Mouse (Mus musculus) CH12.LX (cell line): ENCODE measurements around the gene Mad2l2. TPM values are rescaled to one million over a fixed set of nuclear protein-coding genes. Genes with fewer than 3 reads are reported as not detected.

ENCODE experiments used
- DNase-seq: peaks from one replicate; pipeline ENCODE4 v3.0.0-alpha.2; 2013; ENCODE audit errors: extremely low read depth
- H3K27ac ChIP-seq: 2 replicates; pipeline ENCODE4 v1.5.1; 2012; ENCODE audit warnings: low read depth, mild to moderate bottlenecking, control low read depth, moderate library complexity; ENCODE audit not compliant: insufficient read depth
- H3K27me3 ChIP-seq: replicated peaks from 2 replicates; pipeline ENCODE3; 2012; ENCODE audit warnings: inconsistent platforms
- H3K36me3 ChIP-seq, 2 experiments: replicated peaks in 1 of 2; 2 replicates each; pipeline versions ENCODE3 to v1.6.1; 2012; ENCODE audit warnings: inconsistent platforms in 1 of 2, low read length in 1 of 2, mild to moderate bottlenecking in 1 of 2, mixed read lengths in 1 of 2, moderate library complexity in 1 of 2; ENCODE audit not compliant: control insufficient read depth in 1 of 2, insufficient read depth in 1 of 2
- H3K4me1 ChIP-seq, 2 experiments: 2 replicates each; pipeline ENCODE4 v1.6.1; 2012; ENCODE audit warnings: inconsistent platforms in 1 of 2, moderate library complexity in 1 of 2; ENCODE audit not compliant: insufficient read depth in 2 of 2, control insufficient read depth in 1 of 2
- H3K4me2 ChIP-seq: 2 replicates; pipeline ENCODE4 v1.6.1; 2012; ENCODE audit warnings: low read depth, mild to moderate bottlenecking, control low read depth; ENCODE audit not compliant: poor library complexity, insufficient read depth, severe bottlenecking
- H3K4me3 ChIP-seq, 3 experiments: fragments of 150-350 bp in 1 of 3; sonication (generic) in 1 of 3; replicated peaks in 1 of 3; 2 replicates each; pipeline versions ENCODE3 to v1.5.1; 2011 to 2012; ENCODE audit warnings: low read depth in 2 of 3, low read length in 2 of 3, mild to moderate bottlenecking in 2 of 3, moderate library complexity in 2 of 3, control low read depth in 1 of 3, improper control_type of control experiment in 1 of 3, inconsistent platforms in 1 of 3, mixed read lengths in 1 of 3; ENCODE audit not compliant: poor library complexity in 1 of 3
- H3K79me2 ChIP-seq: replicated peaks from 2 replicates; pipeline ENCODE4 v1.6.1; 2012; ENCODE audit warnings: mild to moderate bottlenecking, moderate library complexity; ENCODE audit not compliant: control insufficient read depth, poor library complexity, insufficient read depth, severe bottlenecking; ENCODE audit errors: extremely low read depth
- H3K9ac ChIP-seq: 2 replicates; pipeline ENCODE4 v1.6.1; 2012; ENCODE audit warnings: low read depth, mild to moderate bottlenecking, control low read depth, moderate library complexity; ENCODE audit not compliant: insufficient read depth
- H3K9me3 ChIP-seq: replicated peaks from 2 replicates; pipeline ENCODE3; 2012; ENCODE audit warnings: low read length, inconsistent platforms, mixed read lengths
- BHLHE40 ChIP-seq: IDR thresholded peaks from 2 replicates; pipeline ENCODE4 v1.6.1; 2011; ENCODE audit warnings: mild to moderate bottlenecking, low read depth, low read length, improper control_type of control experiment
- CHD1 ChIP-seq: IDR thresholded peaks from 2 replicates; pipeline ENCODE4 v1.6.1; 2012; ENCODE audit warnings: low read depth, low read length, improper control_type of control experiment, inconsistent platforms
- CHD2 ChIP-seq: IDR thresholded peaks from 2 replicates; pipeline ENCODE4 v1.6.1; 2011; ENCODE audit warnings: low read length, improper control_type of control experiment
- CTCF ChIP-seq, 2 experiments: IDR thresholded peaks in 1 of 2; conservative IDR thresholded peaks in 1 of 2; 2 replicates each; pipeline ENCODE4 v1.5.1; 2011 to 2012; ENCODE audit warnings: low read depth in 2 of 2, low read length in 2 of 2, improper control_type of control experiment in 1 of 2, inconsistent platforms in 1 of 2, mild to moderate bottlenecking in 1 of 2, moderate library complexity in 1 of 2
- E2F4 ChIP-seq: IDR thresholded peaks from 2 replicates; pipeline ENCODE4 v1.6.1; 2011; ENCODE audit warnings: low read depth, low read length, improper control_type of control experiment; ENCODE audit not compliant: insufficient replicate concordance
- ELF1 ChIP-seq: IDR thresholded peaks from 2 replicates; pipeline ENCODE4 v1.6.1; 2014; ENCODE audit warnings: low read depth, mild to moderate bottlenecking, inconsistent platforms, low read length, improper control_type of control experiment
- EP300 ChIP-seq: IDR thresholded peaks from 2 replicates; pipeline ENCODE4 v1.6.1; 2011; ENCODE audit warnings: low read length, improper control_type of control experiment
- ETS1 ChIP-seq: conservative IDR thresholded peaks from 2 replicates; pipeline ENCODE4 v1.6.1; 2012; ENCODE audit warnings: low read depth, mild to moderate bottlenecking, inconsistent platforms, low read length, improper control_type of control experiment, moderate library complexity
- GABPA ChIP-seq: IDR thresholded peaks from 2 replicates; pipeline ENCODE4 v1.6.1; 2012; ENCODE audit warnings: low read depth, low read length, improper control_type of control experiment, inconsistent platforms; ENCODE audit not compliant: insufficient replicate concordance
- HCFC1 ChIP-seq: IDR thresholded peaks from 2 replicates; pipeline ENCODE4 v1.6.1; 2012; ENCODE audit warnings: low read depth, mild to moderate bottlenecking, inconsistent platforms, low read length, improper control_type of control experiment
- IRF4 ChIP-seq: IDR thresholded peaks from 2 replicates; pipeline ENCODE4 v1.6.1; 2014; ENCODE audit warnings: low read depth, mild to moderate bottlenecking, inconsistent platforms, low read length, improper control_type of control experiment
- JUN ChIP-seq: IDR thresholded peaks from 2 replicates; pipeline ENCODE4 v1.6.1; 2011; ENCODE audit warnings: low read depth, mild to moderate bottlenecking, low read length, improper control_type of control experiment, moderate library complexity; ENCODE audit not compliant: insufficient read depth
- JUND ChIP-seq: conservative IDR thresholded peaks from 2 replicates; pipeline ENCODE4 v1.6.1; 2011; ENCODE audit warnings: low read depth, low read length, improper control_type of control experiment
- KAT2A ChIP-seq: IDR thresholded peaks from 2 replicates; pipeline ENCODE4 v1.6.1; 2012; ENCODE audit warnings: low read length, improper control_type of control experiment, inconsistent platforms; ENCODE audit not compliant: insufficient replicate concordance
- MAFK ChIP-seq: IDR thresholded peaks from 2 replicates; pipeline ENCODE4 v1.6.1; 2011; ENCODE audit warnings: low read length, improper control_type of control experiment; ENCODE audit not compliant: insufficient replicate concordance
- MAX ChIP-seq: IDR thresholded peaks from 2 replicates; pipeline ENCODE4 v1.6.1; 2011; ENCODE audit warnings: low read length, improper control_type of control experiment
- MAZ ChIP-seq: IDR thresholded peaks from 2 replicates; pipeline ENCODE4 v1.6.1; 2012; ENCODE audit warnings: low read depth, mild to moderate bottlenecking, inconsistent platforms, low read length, improper control_type of control experiment, moderate library complexity
- MEF2A ChIP-seq: IDR thresholded peaks from 2 replicates; pipeline ENCODE4 v1.6.1; 2014; ENCODE audit warnings: low read depth, mild to moderate bottlenecking, inconsistent platforms, low read length, improper control_type of control experiment, borderline replicate concordance
- MXI1 ChIP-seq: IDR thresholded peaks from 2 replicates; pipeline ENCODE4 v1.6.1; 2011; ENCODE audit warnings: mild to moderate bottlenecking, low read depth, low read length, improper control_type of control experiment
- MYC ChIP-seq: IDR thresholded peaks from 2 replicates; pipeline ENCODE4 v1.6.1; 2011; ENCODE audit warnings: low read depth, mild to moderate bottlenecking, improper control_type of control experiment, low read length
- NELFE ChIP-seq: IDR thresholded peaks from 2 replicates; pipeline ENCODE4 v1.6.1; 2011; ENCODE audit warnings: low read depth, low read length, improper control_type of control experiment
- NRF1 ChIP-seq: IDR thresholded peaks from 2 replicates; pipeline ENCODE4 v1.6.1; 2014; ENCODE audit warnings: low read depth, mild to moderate bottlenecking, inconsistent platforms, low read length, improper control_type of control experiment, moderate library complexity
- POLR2A ChIP-seq: IDR thresholded peaks from 2 replicates; pipeline ENCODE4 v1.6.1; 2011; ENCODE audit warnings: low read depth, mild to moderate bottlenecking, improper control_type of control experiment, low read length
- POLR2AphosphoS2 ChIP-seq: IDR thresholded peaks from 2 replicates; pipeline ENCODE4 v1.6.1; 2011; ENCODE audit warnings: low read depth, low read length, improper control_type of control experiment
- RAD21 ChIP-seq: IDR thresholded peaks from 2 replicates; pipeline ENCODE4 v1.6.1; 2011; ENCODE audit warnings: low read depth, mild to moderate bottlenecking, low read length, improper control_type of control experiment, moderate library complexity
- RCOR1 ChIP-seq: conservative IDR thresholded peaks from 2 replicates; pipeline ENCODE4 v1.6.1; 2012; ENCODE audit warnings: low read depth, mild to moderate bottlenecking, inconsistent platforms, low read length, improper control_type of control experiment
- SIN3A ChIP-seq: IDR thresholded peaks from 2 replicates; pipeline ENCODE4 v1.6.1; 2012; ENCODE audit warnings: low read length, improper control_type of control experiment, inconsistent platforms
- SMC3 ChIP-seq: IDR thresholded peaks from 2 replicates; pipeline ENCODE4 v1.6.1; 2011; ENCODE audit warnings: low read depth, low read length, improper control_type of control experiment
- TBP ChIP-seq: conservative IDR thresholded peaks from 2 replicates; pipeline ENCODE4 v1.6.1; 2011; ENCODE audit warnings: low read depth, low read length, improper control_type of control experiment
- TCF12 ChIP-seq: IDR thresholded peaks from 2 replicates; pipeline ENCODE4 v1.6.1; 2014; ENCODE audit warnings: low read depth, mild to moderate bottlenecking, inconsistent platforms, low read length, improper control_type of control experiment
- UBTF ChIP-seq: IDR thresholded peaks from 2 replicates; pipeline ENCODE4 v1.6.1; 2012; ENCODE audit warnings: low read depth, mild to moderate bottlenecking, inconsistent platforms, low read length, improper control_type of control experiment, moderate library complexity
- USF1 ChIP-seq: IDR thresholded peaks from 2 replicates; pipeline ENCODE4 v1.6.1; 2014; ENCODE audit warnings: low read depth, mild to moderate bottlenecking, inconsistent platforms, low read length, improper control_type of control experiment
- USF2 ChIP-seq: conservative IDR thresholded peaks from 2 replicates; pipeline ENCODE4 v1.6.1; 2011; ENCODE audit warnings: low read depth, low read length, improper control_type of control experiment
- ZC3H11A ChIP-seq: IDR thresholded peaks from 2 replicates; pipeline ENCODE4 v1.6.1; 2012; ENCODE audit warnings: low read depth, mild to moderate bottlenecking, inconsistent platforms, low read length, improper control_type of control experiment
- ZKSCAN1 ChIP-seq: IDR thresholded peaks from 2 replicates; pipeline ENCODE4 v1.6.1; 2012; ENCODE audit warnings: low read depth, inconsistent platforms, low read length, improper control_type of control experiment, borderline replicate concordance
- ZMIZ1 ChIP-seq: IDR thresholded peaks from 2 replicates; pipeline ENCODE4 v1.6.1; 2012; ENCODE audit warnings: low read depth, mild to moderate bottlenecking, inconsistent platforms, low read length, improper control_type of control experiment
- ZNF384 ChIP-seq: IDR thresholded peaks from 2 replicates; pipeline ENCODE4 v1.6.1; 2012; ENCODE audit warnings: low read depth, low read length, improper control_type of control experiment, inconsistent platforms
- dilution Hi-C: fragments of 300-500 bp; cut with MboI; formaldehyde crosslinking; loops from 2 replicates; pipeline ENCODE4 v1.14.3; 2020; ENCODE audit warnings: low sequenced_read_pairs; ENCODE audit not compliant: extremely low pct_unique_long_range_greater_than_20kb, extremely low pct_ligation_motif_present
- in situ Hi-C: fragments of 300-500 bp; cut with MboI; formaldehyde crosslinking; loops from 3 replicates; pipeline ENCODE4 v1.14.3; 2019; ENCODE audit warnings: low sequenced_read_pairs, low pct_ligation_motif_present, low pct_unique_long_range_greater_than_20kb, mixed read lengths
- polyA plus RNA-seq: library from polyadenylated mRNA; unstranded; fragments of >175 nt; gene quantifications from 2 replicates; pipeline ENCODE4 v1.2.1, GENCODE M21; 2012; ENCODE audit warnings: low read depth; ENCODE audit not compliant: insufficient read length
- total RNA-seq, 2 experiments: library from RNA; depleted of rRNA; stranded (reverse); fragments of 300-350 nt in 1 of 2; fragments of >200 nt in 1 of 2; gene quantifications; 2 replicates each; pipeline ENCODE4 v1.2.3; 2012 to 2014

The Mad2l2 gene
- total and polyA plus RNA-seq, 3 experiments: 23.1 to 43.3 (median 36.5) TPM

- dilution Hi-C loops (no loop called here), in situ Hi-C loops (loop anchor here (10.0 to 25.0 kb wide), 2 partner anchors 205 to 453 kb away; partner anchors contain the start of gene Masp2)
- Histone ChIP-seq H3K4me1 (peaks cover 5 to 14% of the 10 kb centered on the region in 2 experiments), H3K27me3 (peaks cover 55% of the 10 kb centered on the region), H3K4me3 (peak overlapping the region; percentile 62 to 98 (median 80)), H3K27ac (0 out of 2 replicates have a peak overlapping the region, but pooled peaks have one; percentile 23), H3K9ac (peak overlapping the region; percentile 79), H3K36me3 (peaks cover 15% of the 10 kb centered on the region in 2 experiments), H3K4me2 (peak overlapping the region; percentile 90), H3K79me2 (no peaks in the 10 kb centered on the region; the same call in 1 of the 2 replicates), H3K9me3 (no peaks in the 10 kb centered on the region)
- DNase-seq: peak; percentile 89
- TF ChIP-seq ZMIZ1 (0 out of 2 replicates have a peak, but pooled peaks have one; percentile 24), MEF2A (no peak), MAZ (peak; percentile 87), TCF12 (no peak; the same call in 1 of the 2 replicates), POLR2A (0 out of 2 replicates have a peak, but pooled peaks have one; percentile 12), ZKSCAN1 (no peak), MYC (no peak), CHD2 (peak; percentile 53), JUN (no peak), POLR2AphosphoS2 (no peak), ELF1 (no peak), UBTF (no peak), JUND (no peak), GABPA (no peak), MAFK (no peak), MXI1 (peak; percentile 62; the same call in 1 of the 2 replicates), ZNF384 (no peak), KAT2A (no peak), NELFE (0 out of 2 replicates have a peak, but pooled peaks have one; percentile 11), E2F4 (no peak), CTCF (conservative IDR thresholded peaks at IDR 0.05 in 1 of 2, IDR thresholded peaks at IDR 0.05 in 1 of 2; ENCODE audit: low read depth in 2 of 2, low read length in 2 of 2) (peak in 1 of 2 experiments; percentile 27; a peak in 2 of 4 replicates), CHD1 (no peak), USF2 (no peak), RAD21 (no peak), MAX (no peak; the same call in 1 of the 2 replicates), BHLHE40 (no peak), NRF1 (peak; percentile 48; the same call in 1 of the 2 replicates), TBP (no peak), RCOR1 (no peak; the same call in 1 of the 2 replicates), EP300 (no peak), IRF4 (no peak), ZC3H11A (no peak), SMC3 (no peak), HCFC1 (0 out of 2 replicates have a peak, but pooled peaks have one; percentile 6), SIN3A (peak; percentile 6; the same call in 1 of the 2 replicates), ETS1 (no peak), USF1 (no peak)
These were observed 29.6 kb downstream of the Mad2l2 start for GRCm38 (mm10) chr4:148159544-148160435.
